Mouse (Mus musculus): ENCODE measurements around the gene Hspbap1. TPM values are rescaled to one million over a fixed set of nuclear protein-coding genes. Genes with fewer than 3 reads are reported as not detected.

Gene Hspbap1
- polyA plus RNA-seq, 1 experiment from 2014 or later: 17.2 TPM

DNA sequence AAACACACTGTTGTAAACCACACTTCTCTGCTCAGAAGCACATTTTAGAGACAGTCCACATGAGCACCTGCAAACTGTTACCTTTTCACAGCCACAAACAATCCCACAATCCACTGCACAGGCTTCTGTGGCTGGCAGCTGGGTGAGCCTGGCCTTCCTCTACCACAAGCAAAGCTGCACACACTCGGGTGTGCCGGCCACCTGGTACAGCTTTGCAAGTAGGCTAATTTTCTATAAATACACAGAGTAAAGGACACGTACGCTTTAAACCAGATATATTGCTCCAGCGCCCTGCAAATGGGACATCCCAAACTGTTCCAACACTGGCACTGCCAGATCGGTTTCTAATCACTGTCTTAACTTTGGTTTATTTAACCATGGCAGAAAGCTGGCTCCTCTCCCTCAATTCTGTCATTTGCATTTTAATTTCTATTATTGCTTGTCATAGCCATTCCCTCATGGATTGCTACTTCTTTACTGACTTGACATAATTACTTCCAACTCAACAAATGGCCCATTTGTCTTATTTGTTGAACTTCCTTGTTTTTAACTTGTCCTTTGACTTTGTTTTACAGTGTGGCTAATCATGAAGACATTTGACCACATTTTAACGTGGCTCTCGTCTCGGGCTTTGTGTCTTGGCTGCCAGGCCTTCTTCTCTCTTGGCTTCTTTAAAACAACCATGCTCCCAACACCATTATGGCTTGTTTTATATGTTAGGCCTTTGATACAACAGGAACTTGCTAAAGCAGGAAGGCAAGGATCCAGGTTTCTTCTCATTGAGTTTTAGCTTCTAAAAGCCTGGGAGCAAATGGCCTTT lies 22.5 kb upstream of the Hspbap1 start:
- no peaks in the 10 kb centered on the region for H3K27me3 ChIP-seq (replicated peaks)
- ATAC-seq (replicated peaks): no peak

DNA sequence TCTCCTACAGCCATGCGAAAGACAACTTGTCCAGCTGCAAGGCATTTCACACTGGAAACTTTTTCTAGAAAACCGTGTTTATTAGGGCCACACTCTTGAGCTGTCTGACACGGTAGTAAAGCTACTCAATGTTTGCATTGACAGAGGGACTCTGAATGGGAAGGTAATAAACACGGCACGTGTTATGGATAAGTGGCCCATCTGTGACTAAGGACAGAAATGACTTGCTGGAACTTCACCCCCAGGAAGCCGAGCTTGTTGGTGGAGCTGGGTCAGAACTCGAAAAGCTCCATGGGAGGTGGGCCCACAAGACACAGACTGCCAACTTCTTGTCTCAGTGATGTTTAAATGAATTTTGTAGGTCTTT lies 22.0 kb upstream of the Hspbap1 start:
- Histone ChIP-seq H3K27ac (no peak overlapping the region), H3K4me1 (no peaks in the 10 kb centered on the region), H3K36me3 (replicated peaks) (no peaks in the 10 kb centered on the region), H3K9ac (no peak overlapping the region), H3K27me3 (replicated peaks) (no peaks in the 10 kb centered on the region), H3K4me3 (no peak overlapping the region), H3K9me3 (no peaks in the 10 kb centered on the region), H3K4me2 (no peak overlapping the region)
- ATAC-seq (replicated peaks): no peak
- WGBS: 89% methylated on average over 7 of the region's 7 CpGs

More for the DNA sequence above, 22.5 kb upstream of the Hspbap1 start:
- no peak overlapping the region for H3K27ac ChIP-seq
- H3K4me1 ChIP-seq: no peaks in the 10 kb centered on the region
- WGBS: 79% methylated on average over 9 of the region's 9 CpGs
- H3K9me3 ChIP-seq: no peaks in the 10 kb centered on the region
- no peaks in the 10 kb centered on the region for H3K36me3 ChIP-seq (replicated peaks)
- no peak overlapping the region for H3K9ac ChIP-seq
- H3K4me2 ChIP-seq: no peak overlapping the region
- H3K4me3 ChIP-seq: no peak overlapping the region

DNA sequence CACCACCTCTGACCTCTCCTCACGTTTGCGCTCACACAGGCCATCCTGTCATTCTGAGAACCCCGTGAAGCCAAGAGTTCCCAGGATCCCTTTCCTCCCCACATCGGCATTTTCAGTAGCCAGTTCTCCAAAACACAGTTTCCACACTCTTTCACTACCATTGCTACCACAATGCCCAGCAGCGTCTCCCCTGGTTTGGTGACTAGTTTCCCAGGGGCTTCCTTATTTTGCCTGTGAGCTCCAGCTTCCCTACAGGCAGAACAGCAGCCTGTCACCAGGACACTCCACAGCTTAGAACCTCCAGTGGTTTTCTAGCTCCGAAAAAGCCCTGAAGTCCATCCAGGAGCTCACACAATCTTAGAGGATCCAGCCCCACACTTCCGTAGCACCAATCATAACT lies 20.8 kb upstream of the Hspbap1 start:
- 81% methylated on average over 7 of the region's 7 CpGs for WGBS
- no peaks in the 10 kb centered on the region for H3K36me3 ChIP-seq (replicated peaks)
- H3K4me1 ChIP-seq: peaks cover 2% of the 10 kb centered on the region; the same call in 1 of the 2 replicates
- no peak for ATAC-seq (replicated peaks)
- no peak overlapping the region for H3K27ac ChIP-seq
- no peak overlapping the region for H3K4me2 ChIP-seq
- H3K9ac ChIP-seq: no peak overlapping the region
- H3K27me3 ChIP-seq (replicated peaks): no peaks in the 10 kb centered on the region
- no peak overlapping the region for H3K4me3 ChIP-seq
- no peaks in the 10 kb centered on the region for H3K9me3 ChIP-seq

DNA sequence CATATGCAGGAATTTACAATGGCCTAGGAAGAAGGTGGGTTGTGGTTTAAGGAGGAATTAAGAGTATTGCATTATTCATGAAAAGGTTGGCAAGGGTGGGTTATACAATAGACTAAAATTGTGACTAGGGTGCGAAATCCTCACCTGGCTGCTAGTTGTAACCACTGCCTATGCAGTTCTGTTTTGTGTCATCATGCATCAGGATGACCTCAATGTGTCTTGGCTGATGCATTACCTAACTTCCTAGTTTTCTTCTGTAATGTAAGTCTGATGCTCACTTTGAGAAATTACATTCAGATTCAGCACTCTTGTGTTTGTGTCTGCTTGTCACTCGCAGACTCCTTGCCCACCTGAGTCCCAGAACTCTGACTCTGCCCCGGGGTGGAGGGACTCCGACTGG lies 18.3 kb upstream of the Hspbap1 start:
- H3K9ac ChIP-seq: no peak overlapping the region
- ATAC-seq (replicated peaks): no peak
- 86% methylated on average over 4 of the region's 4 CpGs for WGBS

DNA sequence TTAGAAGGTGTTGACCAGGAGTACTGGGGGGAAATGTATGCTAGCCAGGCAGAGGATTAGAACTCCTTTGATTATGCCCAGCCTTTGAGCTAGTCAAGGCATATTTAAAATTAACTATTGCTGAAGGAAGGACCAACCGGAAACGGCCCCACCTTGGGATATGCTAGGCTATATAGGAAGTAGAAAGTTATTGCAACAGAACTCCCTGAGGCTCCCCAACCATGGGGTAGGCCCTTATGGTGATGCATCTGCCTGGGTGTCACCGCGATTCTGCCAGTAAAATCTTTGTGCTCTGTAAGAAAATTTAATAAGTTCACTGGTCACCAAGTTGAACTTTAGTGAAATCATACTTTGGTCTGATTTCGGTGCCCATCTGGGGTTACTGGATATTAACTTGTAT lies 16.2 kb upstream of the Hspbap1 start:
- no peak overlapping the region for H3K9ac ChIP-seq
- no peaks in the 10 kb centered on the region for H3K9me3 ChIP-seq
- no peak overlapping the region for H3K4me2 ChIP-seq
- no peak overlapping the region for H3K4me3 ChIP-seq
- peaks cover 9% of the 10 kb centered on the region for H3K4me1 ChIP-seq
- no peak for ATAC-seq (replicated peaks)
- H3K27ac ChIP-seq: no peak overlapping the region
- WGBS: 91% methylated on average over 5 of the region's 5 CpGs
- no peaks in the 10 kb centered on the region for H3K27me3 ChIP-seq (replicated peaks)
- no peaks in the 10 kb centered on the region for H3K36me3 ChIP-seq (replicated peaks)

More for the DNA sequence above, 18.3 kb upstream of the Hspbap1 start:
- peaks cover 9% of the 10 kb centered on the region for H3K4me1 ChIP-seq
- no peaks in the 10 kb centered on the region for H3K27me3 ChIP-seq (replicated peaks)
- no peak overlapping the region for H3K27ac ChIP-seq
- no peak overlapping the region for H3K4me2 ChIP-seq
- no peak overlapping the region for H3K4me3 ChIP-seq
- H3K36me3 ChIP-seq (replicated peaks): no peaks in the 10 kb centered on the region
- no peaks in the 10 kb centered on the region for H3K9me3 ChIP-seq

DNA sequence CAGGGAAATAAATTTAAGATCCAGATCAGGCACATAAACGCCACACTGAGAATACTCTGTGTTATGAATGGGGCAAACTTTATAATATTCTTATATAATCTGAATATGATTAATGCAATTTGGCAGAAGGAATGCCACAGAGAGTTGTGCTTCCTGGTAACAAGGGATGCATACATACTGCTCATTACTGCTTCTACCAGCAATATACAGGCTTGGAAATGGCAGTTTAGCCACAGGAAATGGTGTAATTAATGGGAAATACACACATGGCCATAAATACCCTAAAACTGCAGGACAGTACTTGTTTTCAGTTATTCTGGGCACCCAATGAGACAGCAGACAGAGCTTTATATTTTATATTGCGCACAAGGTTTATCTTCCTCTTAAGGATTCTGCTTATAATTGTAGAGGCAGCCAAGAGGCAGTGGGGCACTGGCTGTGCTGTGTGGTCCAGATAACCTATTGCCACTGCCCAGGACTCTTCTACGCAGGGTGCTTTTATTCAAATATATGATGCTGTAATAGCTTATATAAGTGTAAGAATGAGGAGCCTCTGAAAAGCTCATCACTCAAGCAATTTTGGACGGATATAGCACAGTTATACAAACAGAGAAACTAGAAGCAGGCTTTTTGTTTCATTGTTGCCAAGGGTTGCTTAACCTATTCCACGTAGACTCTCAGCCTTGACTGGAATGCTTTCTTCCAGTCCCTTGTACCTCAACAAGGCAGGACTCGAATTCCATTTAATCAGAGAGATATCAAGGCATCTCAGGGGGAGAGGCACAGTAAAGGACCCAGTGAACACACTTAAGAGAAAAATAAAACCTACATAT lies 14.5 kb upstream of the Hspbap1 start:
- Histone ChIP-seq H3K9ac (no peak overlapping the region), H3K4me3 (no peak overlapping the region), H3K9me3 (no peaks in the 10 kb centered on the region), H3K36me3 (replicated peaks) (no peaks in the 10 kb centered on the region), H3K4me1 (peaks cover 9% of the 10 kb centered on the region), H3K27me3 (replicated peaks) (no peaks in the 10 kb centered on the region), H3K4me2 (no peak overlapping the region), H3K27ac (no peak overlapping the region)
- no peak for ATAC-seq (replicated peaks)
- WGBS: 72% methylated on average over 6 of the region's 6 CpGs

DNA sequence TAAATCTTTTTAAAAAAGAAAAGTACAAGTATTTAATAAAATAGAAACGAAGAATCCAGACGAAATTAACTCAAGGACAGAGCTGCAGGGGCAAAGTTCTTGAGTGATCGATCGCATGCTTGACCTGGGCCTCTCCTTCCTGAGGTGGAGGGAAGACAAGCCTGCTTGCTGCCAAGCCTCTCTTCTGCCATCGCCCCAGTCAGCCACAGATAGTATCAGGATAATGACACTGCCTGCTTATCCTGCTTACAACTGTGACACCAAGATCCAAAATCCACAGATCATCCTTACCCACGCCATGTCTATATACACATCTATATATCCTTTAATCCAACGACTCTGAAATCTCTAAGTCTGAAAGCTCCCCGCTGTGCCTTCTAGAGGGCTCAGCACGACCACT lies 13.5 kb upstream of the Hspbap1 start:
- no peak overlapping the region for H3K4me3 ChIP-seq
- WGBS: 84% methylated on average over 9 of the region's 9 CpGs
- H3K36me3 ChIP-seq (replicated peaks): no peaks in the 10 kb centered on the region
- H3K27me3 ChIP-seq (replicated peaks): no peaks in the 10 kb centered on the region
- ATAC-seq (replicated peaks): no peak
- no peak overlapping the region for H3K9ac ChIP-seq
- H3K4me1 ChIP-seq: peaks cover 9% of the 10 kb centered on the region
- H3K27ac ChIP-seq: no peak overlapping the region
- no peaks in the 10 kb centered on the region for H3K9me3 ChIP-seq
- no peak overlapping the region for H3K4me2 ChIP-seq

DNA sequence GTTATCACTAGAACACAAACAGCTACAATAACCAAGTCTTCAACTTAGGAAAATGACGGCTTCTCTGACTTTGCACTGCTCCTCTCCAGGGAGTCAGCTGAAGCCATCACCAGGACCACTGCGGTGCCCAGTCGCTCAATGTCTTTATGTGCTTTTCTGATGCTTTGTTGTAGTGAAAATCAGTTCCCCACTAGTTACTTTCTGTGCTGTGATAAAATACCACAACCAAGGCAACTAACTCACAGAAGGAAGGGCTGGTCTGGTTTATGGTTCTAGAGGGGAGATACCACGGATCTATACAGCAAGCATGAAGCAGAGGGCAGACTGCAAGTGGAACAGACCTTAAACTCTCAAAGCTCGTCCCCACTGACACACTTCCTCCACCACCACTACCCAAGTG lies 10.8 kb upstream of the Hspbap1 start:
- no peak for ATAC-seq (replicated peaks)
- Histone ChIP-seq H3K9ac (no peak overlapping the region), H3K4me3 (no peak overlapping the region), H3K27ac (no peak overlapping the region), H3K36me3 (replicated peaks) (no peaks in the 10 kb centered on the region), H3K4me1 (peaks cover 6% of the 10 kb centered on the region; the same call in 1 of the 2 replicates), H3K4me2 (no peak overlapping the region), H3K27me3 (replicated peaks) (no peaks in the 10 kb centered on the region), H3K9me3 (no peaks in the 10 kb centered on the region)
- 83% methylated on average over 5 of the region's 5 CpGs for WGBS

DNA sequence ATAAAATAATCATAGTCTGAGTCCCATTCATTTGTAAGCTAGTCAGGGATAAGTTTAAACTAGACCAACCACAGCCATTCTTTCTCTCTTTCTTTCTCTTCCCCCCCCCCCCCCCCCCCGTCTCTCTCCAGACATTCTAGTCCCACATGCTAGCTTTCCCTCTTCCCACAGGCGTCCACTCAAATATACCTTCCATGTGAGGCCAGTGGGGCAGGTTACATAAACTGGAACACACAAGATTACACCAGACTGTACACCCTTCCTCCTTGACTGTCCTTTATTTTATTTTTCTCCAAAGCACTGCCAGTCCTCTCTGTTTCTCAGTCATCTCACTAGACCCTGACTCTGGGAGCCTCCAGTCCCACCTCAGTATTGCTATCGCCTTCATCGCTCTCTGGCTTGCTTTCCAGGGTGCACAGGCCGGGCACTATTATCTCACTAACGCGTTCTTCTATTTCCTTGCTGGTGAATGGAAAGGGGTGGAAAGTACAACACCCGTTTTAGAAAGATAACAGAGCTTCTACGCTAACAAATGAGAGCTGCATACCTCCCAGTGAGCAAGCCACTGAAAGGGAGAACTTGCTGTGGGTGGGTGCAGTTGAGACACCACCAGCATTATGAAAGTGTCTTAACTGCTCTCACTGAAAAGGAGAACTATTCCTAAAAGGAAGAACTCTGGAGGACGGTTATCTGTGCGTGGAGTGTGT lies 6.4 kb upstream of the Hspbap1 start:
- no peak overlapping the region for H3K4me3 ChIP-seq
- H3K36me3 ChIP-seq (replicated peaks): no peaks in the 10 kb centered on the region
- no peak for ATAC-seq (replicated peaks)
- peaks cover 20% of the 10 kb centered on the region for H3K4me1 ChIP-seq
- no peaks in the 10 kb centered on the region for H3K9me3 ChIP-seq
- no peak overlapping the region for H3K27ac ChIP-seq
- 79% methylated on average over 11 of the region's 11 CpGs for WGBS
- no peaks in the 10 kb centered on the region for H3K27me3 ChIP-seq (replicated peaks)
- no peak overlapping the region for H3K9ac ChIP-seq
- H3K4me2 ChIP-seq: no peak overlapping the region

DNA sequence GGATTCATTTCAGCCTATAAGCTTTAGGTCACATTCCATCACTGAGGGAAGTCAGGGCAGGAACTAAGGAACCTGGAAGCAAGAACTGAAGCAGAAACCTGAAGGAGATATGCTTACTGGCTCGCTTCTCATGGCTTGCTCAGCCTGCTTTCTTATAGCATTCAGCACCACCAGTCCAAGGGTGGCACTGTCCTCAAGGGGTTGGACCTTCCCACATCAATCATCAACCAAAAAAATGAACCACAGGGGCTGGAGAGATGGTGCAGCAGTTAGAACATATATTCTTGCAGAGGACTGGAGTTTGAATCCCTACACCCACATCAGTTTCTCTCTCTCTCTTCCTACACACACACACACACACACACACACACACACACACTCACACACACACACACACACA lies 5.2 kb upstream of the Hspbap1 start:
- H3K36me3 ChIP-seq (replicated peaks): no peaks in the 10 kb centered on the region
- ATAC-seq (replicated peaks): no peak
- no peak overlapping the region for H3K27ac ChIP-seq

DNA sequence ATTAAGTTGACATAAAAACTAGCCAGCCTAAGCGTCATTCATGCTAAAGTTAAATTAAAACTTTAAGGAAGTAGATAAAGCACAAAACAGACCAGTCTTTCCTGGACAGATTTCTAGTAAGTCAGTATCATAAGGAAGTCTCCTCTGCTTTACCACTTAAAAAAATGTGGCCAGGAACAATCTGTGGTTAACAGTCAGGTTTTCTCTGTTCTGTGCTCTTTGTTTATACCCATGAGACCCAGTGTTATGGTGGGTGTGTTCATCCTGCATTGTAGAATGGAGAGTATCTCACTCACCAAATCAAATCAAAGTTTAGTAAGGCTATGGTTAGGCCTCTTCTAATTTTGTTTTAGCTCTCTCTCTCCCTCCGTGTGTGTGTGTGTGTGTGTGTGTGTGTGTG lies 4.7 kb upstream of the Hspbap1 start:
- 86% methylated on average over 2 of the region's 2 CpGs for WGBS
- H3K27me3 ChIP-seq (replicated peaks): no peaks in the 10 kb centered on the region
- ATAC-seq (replicated peaks): no peak
- H3K9me3 ChIP-seq: no peaks in the 10 kb centered on the region
- H3K4me2 ChIP-seq: no peak overlapping the region
- H3K9ac ChIP-seq: no peak overlapping the region
- H3K36me3 ChIP-seq (replicated peaks): no peaks in the 10 kb centered on the region
- no peak overlapping the region for H3K4me3 ChIP-seq
- H3K27ac ChIP-seq: no peak overlapping the region
- H3K4me1 ChIP-seq: peaks cover 28% of the 10 kb centered on the region

More for the DNA sequence above, 5.2 kb upstream of the Hspbap1 start:
- H3K4me3 ChIP-seq: no peak overlapping the region
- H3K9ac ChIP-seq: no peak overlapping the region
- 91% methylated on average over 1 of the region's 1 CpGs for WGBS
- peaks cover 27% of the 10 kb centered on the region for H3K4me1 ChIP-seq
- H3K27me3 ChIP-seq (replicated peaks): no peaks in the 10 kb centered on the region
- H3K4me2 ChIP-seq: no peak overlapping the region
- no peaks in the 10 kb centered on the region for H3K9me3 ChIP-seq

DNA sequence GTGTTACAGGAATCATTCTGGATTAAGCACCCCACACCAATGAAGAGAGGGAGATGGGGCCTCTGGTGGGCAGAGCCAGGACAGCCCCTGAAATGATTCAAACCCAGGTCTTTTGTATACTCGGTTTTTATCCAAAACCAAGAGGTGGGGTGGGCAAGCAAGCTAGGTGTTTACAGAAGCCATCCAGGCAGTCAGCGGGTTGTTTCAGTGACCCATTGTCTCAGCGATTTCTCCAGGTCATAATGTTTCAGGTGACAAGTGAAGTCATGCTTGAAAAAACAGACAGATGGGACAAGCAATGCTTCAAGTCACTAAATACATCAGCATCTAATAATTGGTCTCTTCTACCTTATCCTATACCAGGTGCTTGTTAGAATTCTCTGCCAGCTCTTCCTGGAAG lies 3.8 kb upstream of the Hspbap1 start:
- no peak for ATAC-seq (replicated peaks)
- no peaks in the 10 kb centered on the region for H3K9me3 ChIP-seq
- H3K36me3 ChIP-seq (replicated peaks): no peaks in the 10 kb centered on the region
- H3K27ac ChIP-seq: no peak overlapping the region
- 76% methylated on average over 3 of the region's 3 CpGs for WGBS
- H3K4me2 ChIP-seq: no peak overlapping the region
- H3K9ac ChIP-seq: no peak overlapping the region
- H3K4me3 ChIP-seq: no peak overlapping the region
- peaks cover 36% of the 10 kb centered on the region for H3K4me1 ChIP-seq
- H3K27me3 ChIP-seq (replicated peaks): no peaks in the 10 kb centered on the region
